Mouse (Mus musculus) E14TG2a.4 (cell line): Measurements from ENCODE around the gene Grm1.

ENCODE experiments used
- CTCF ChIP-seq: conservative IDR thresholded peaks from 2 replicates; pipeline ENCODE4 v1.5.1; 2014; ENCODE audit warnings: low read length
- NANOG ChIP-seq: IDR thresholded peaks from 2 replicates; pipeline ENCODE4 v1.6.1; 2014; ENCODE audit warnings: borderline replicate concordance, low read length, mixed read lengths

DNA sequence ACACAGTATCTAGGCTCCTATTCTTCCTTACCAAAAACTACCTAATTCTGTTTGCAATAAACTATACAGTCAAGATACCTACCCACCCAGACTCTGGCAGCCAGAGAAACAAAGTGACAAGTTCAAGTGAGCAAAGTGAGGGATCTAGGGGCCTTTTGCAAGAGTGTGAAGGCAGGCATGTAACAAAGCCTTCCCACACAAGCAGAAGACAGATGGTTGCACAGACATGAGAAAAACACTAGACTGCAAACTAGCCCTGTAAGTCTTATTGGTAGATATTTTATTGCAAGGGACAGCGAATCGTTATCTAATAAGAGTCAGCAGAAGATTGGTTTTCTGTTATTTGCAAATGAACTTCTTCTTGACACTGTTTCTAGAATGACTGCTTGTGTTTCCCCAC lies 134.6 kb downstream of the Grm1 start:
- no peak for TF ChIP-seq CTCF
- TF ChIP-seq NANOG: no peak
